Mouse (Mus musculus) hindbrain, embryonic 11.5 days (tissue): ENCODE measurements around the gene Il1rapl1. TPM values are rescaled to one million over a fixed set of nuclear protein-coding genes. Genes with fewer than 3 reads are reported as not detected.

ENCODE experiments used
- ATAC-seq: fragments of 200-750 bp; cut with Nextera tagmentation; 2 replicates; pipeline ENCODE4 v1.8.0; 2017; ENCODE audit warnings: mild to moderate bottlenecking, moderate TSS enrichment, moderate library complexity; ENCODE audit not compliant: low FRiP score
- DNase-seq: peaks from one replicate; pipeline ENCODE4 v3.0.0-alpha.2; 2015; ENCODE audit warnings: low spot score
- H3K27ac ChIP-seq: fragments of 300-500 bp; sonication (generic); 2 replicates; pipeline ENCODE4 v1.5.1; 2014; ENCODE audit warnings: mild to moderate bottlenecking, low read depth, low read length
- H3K27me3 ChIP-seq: fragments of 300-500 bp; sonication (generic); 2 replicates; pipeline ENCODE4 v1.6.1; 2014; ENCODE audit warnings: mild to moderate bottlenecking, low read length, moderate library complexity, mixed read lengths; ENCODE audit not compliant: control insufficient read depth, insufficient read depth
- H3K36me3 ChIP-seq: fragments of 300-500 bp; sonication (generic); 2 replicates; pipeline ENCODE4 v1.6.1; 2014; ENCODE audit warnings: mild to moderate bottlenecking, low read length, moderate library complexity, mixed read lengths; ENCODE audit not compliant: control insufficient read depth, insufficient read depth
- H3K4me1 ChIP-seq: fragments of 300-500 bp; sonication (generic); replicated peaks from 2 replicates; pipeline ENCODE4 v1.6.1; 2014; ENCODE audit warnings: low read length, mixed read lengths; ENCODE audit not compliant: control insufficient read depth, insufficient read depth
- H3K4me2 ChIP-seq: fragments of 300-500 bp; sonication (generic); replicated peaks from 2 replicates; pipeline ENCODE4 v1.6.1; 2014; ENCODE audit warnings: mild to moderate bottlenecking, low read depth, low read length
- H3K4me3 ChIP-seq: fragments of 300-500 bp; sonication (generic); 2 replicates; pipeline ENCODE4 v1.5.1; 2014; ENCODE audit warnings: low read depth, low read length
- H3K9ac ChIP-seq: fragments of 300-500 bp; sonication (generic); 2 replicates; pipeline ENCODE4 v1.6.1; 2014; ENCODE audit warnings: low read depth, low read length
- H3K9me3 ChIP-seq: fragments of 300-500 bp; sonication (generic); 2 replicates; pipeline ENCODE4 v1.6.1; 2016; ENCODE audit warnings: low read length; ENCODE audit not compliant: control insufficient read depth
- WGBS: fragments of 180-500 bp; shearing (Covaris S2); extraction: QIAGEN DNeasy Blood & Tissue Kit; methylation state at CpG from one replicate; pipeline ENCODE4 v1.1.7; 2014; 5-methylcytosine and 5-hydroxymethylcytosine counted together
- polyA plus RNA-seq: library from polyadenylated mRNA; unstranded; fragments of >200 nt; fragmentation: Nextera tagmentation; extraction: Ambion mirVana; gene quantifications from 2 replicates; pipeline ENCODE4 v1.2.1, GENCODE M21; 2014

Il1rapl1 gene
- polyA plus RNA-seq = 0.67 and 1.7 TPM in 2 replicates

DNA sequence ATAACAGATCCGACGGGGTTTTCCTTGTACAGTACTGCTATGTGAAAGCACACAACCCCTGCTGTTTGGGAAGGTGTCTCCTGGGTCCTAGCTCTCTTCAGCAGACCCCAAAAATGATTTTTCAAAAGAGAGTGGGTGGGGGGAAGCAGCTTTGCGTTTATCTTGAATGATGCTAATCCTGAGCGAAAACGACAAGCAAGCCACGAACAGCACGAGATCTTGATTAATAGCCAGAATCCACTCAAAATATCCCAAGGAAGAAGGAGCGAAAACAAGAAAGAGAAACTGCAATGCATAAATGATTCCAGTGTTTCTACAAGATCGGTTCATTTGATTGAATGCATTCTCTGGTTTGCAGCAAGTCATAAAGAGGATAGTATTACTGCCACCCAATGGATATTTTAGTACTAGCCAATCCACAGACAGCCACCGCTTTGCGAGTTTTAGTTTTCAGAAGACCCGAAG, at the start of gene Il1rapl1:
Gene Il1rapl1 (minus strand): TSS at position 37 of the 465 bp plus-strand sequence.
- Histone ChIP-seq H3K4me3 (peak within 1 kb of the TSS; percentile 30), H3K4me1 (no peaks in the 10 kb centered on the region), H3K36me3 (no peaks in the 10 kb centered on the region), H3K9ac (peak within 1 kb of the TSS; percentile 15; the same call in 1 of the 2 replicates), H3K9me3 (no peaks in the 10 kb centered on the region), H3K4me2 (peak within 1 kb of the TSS; percentile 35), H3K27me3 (no peaks in the 10 kb centered on the region), H3K27ac (no peak within 1 kb of the TSS)
- WGBS = 15% methylated on average over 12 of the region's 12 CpGs
- ATAC-seq = peak; percentile 49; the same call in 1 of the 2 replicates
- peak; percentile 39 for DNase-seq

DNA sequence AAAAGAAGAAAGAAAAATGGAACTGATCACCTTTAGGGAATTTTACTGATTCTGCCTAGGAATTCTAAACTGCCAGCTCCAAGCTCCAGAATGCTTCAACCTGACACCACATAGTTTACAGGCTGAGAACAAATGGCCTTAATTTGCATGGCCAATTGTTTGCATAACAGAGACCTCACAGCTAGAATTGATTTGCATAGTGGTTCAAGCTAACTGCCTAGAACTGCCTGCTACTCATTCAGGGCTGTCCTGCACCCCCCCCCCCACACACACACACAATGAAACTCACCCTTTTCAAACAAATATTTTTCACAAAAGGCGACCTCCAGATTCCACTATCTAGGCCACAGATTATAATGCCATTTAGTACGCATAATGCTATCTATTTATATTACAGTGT, 42.6 kb upstream of the Il1rapl1 start:
- Histone ChIP-seq H3K27me3 (no peaks in the 10 kb centered on the region), H3K4me1 (no peaks in the 10 kb centered on the region), H3K9ac (no peak overlapping the region), H3K27ac (no peak overlapping the region), H3K4me2 (no peak overlapping the region), H3K9me3 (no peaks in the 10 kb centered on the region), H3K4me3 (no peak overlapping the region), H3K36me3 (no peaks in the 10 kb centered on the region)
- ATAC-seq (peak; percentile 79), DNase-seq (peak; percentile 6)
- WGBS = 37% methylated on average over 2 of the region's 2 CpGs

DNA sequence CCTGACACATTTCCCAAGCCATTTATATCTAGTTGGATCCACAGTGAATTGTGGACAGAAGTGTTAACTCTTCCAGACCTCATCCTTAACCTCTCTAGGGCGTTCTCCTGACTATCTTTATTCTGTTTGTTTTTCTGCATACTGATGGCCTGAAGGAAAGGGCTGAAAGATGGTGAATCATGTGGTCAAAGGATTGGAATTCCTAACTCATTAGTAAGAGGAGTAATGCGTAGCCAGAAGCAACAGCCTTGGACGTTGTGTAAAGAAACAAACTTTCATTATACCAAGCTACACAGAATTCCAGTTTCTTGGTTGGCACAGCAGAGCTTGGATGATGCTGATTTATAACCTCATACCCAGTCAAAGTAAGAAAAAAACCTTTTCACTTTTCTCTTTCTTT, 10.2 kb upstream of the Il1rapl1 start:
- no peak for ATAC-seq
- Histone ChIP-seq H3K9me3 (no peaks in the 10 kb centered on the region), H3K4me3 (no peak overlapping the region), H3K36me3 (no peaks in the 10 kb centered on the region), H3K9ac (no peak overlapping the region), H3K4me2 (no peak overlapping the region), H3K27ac (no peak overlapping the region), H3K4me1 (no peaks in the 10 kb centered on the region), H3K27me3 (no peaks in the 10 kb centered on the region)
- 66% methylated on average over 3 of the region's 3 CpGs for WGBS
- DNase-seq = no peak

DNA sequence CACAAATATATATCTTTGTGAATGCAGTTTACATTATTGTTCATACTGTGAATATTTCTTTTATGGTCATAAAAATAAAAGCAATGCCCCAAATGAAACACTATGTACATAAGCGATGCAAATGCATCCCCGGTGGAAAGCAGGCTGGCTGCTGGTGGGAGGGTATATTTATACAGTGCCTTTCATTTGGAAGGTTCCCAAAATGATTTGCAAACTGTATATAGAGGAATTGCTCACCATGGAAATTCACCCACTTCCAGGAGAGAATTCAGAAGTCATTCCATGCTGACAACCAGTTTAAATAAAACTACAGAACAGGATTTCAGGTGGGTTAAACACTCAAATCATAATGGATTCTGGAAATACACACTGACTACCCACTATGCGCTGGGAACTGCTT, 4.6 kb upstream of the Il1rapl1 start:
- no peaks in the 10 kb centered on the region for H3K36me3 ChIP-seq
- no peak overlapping the region for H3K4me3 ChIP-seq
- no peak overlapping the region for H3K27ac ChIP-seq
- no peak overlapping the region for H3K9ac ChIP-seq
- no peaks in the 10 kb centered on the region for H3K9me3 ChIP-seq
- no peaks in the 10 kb centered on the region for H3K27me3 ChIP-seq
- H3K4me1 ChIP-seq = no peaks in the 10 kb centered on the region
- no peak for ATAC-seq
- DNase-seq = no peak
- H3K4me2 ChIP-seq = no peak overlapping the region
- WGBS = 85% methylated on average over 3 of the region's 3 CpGs

DNA sequence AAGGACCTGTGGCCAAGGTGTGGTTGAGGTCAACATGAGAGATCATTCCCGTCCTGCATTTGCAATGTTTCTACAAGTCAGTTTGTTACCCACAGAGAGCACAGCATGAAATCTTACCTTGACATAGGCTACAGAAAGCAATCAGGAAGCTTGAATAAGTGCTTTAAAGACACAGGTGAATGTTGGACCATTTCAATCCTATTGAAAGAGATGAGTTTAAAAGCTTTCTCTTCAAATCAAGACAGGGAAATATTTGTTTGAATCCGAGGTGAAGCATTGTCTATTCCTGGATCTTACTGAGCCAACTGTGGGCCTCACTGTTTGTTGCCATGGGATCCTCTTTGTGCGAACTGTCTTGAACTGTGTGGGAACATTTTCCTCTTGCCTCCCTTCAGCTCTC, 2.4 kb upstream of the Il1rapl1 start:
- Histone ChIP-seq H3K9ac (no peak overlapping the region), H3K9me3 (no peaks in the 10 kb centered on the region), H3K4me1 (no peaks in the 10 kb centered on the region), H3K27ac (no peak overlapping the region), H3K27me3 (no peaks in the 10 kb centered on the region), H3K4me2 (no peak overlapping the region), H3K4me3 (no peak overlapping the region), H3K36me3 (no peaks in the 10 kb centered on the region)
- ATAC-seq (no peak), DNase-seq (no peak)
- WGBS = 45% methylated on average over 3 of the region's 3 CpGs

DNA sequence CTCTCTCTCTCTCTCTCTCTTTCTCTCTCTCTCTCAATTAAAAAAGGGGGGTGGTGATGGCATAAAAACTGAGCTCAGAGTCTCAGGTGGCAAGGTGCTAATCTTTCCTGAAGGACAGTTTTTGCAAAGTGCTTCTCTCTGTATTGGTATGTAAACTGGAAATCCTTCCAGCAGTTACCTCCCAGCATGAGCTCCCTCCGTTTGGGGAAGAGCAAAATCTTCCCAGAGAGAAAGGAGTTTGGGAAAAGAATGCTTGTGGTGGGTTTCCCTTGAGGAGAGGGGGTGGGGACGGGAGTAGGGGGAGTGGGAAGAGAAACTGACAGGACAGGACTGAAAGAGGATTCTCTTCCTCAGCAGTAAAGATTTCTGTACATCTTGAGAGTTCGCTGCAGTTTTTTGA, 881 bp upstream of the Il1rapl1 start:
- Histone ChIP-seq H3K9me3 (no peaks in the 10 kb centered on the region), H3K4me2 (peak overlapping the region; percentile 35; the same call in 1 of the 2 replicates), H3K9ac (no peak overlapping the region), H3K4me3 (no peak overlapping the region), H3K27ac (no peak overlapping the region), H3K27me3 (no peaks in the 10 kb centered on the region), H3K4me1 (no peaks in the 10 kb centered on the region), H3K36me3 (no peaks in the 10 kb centered on the region)
- ATAC-seq (no peak), DNase-seq (no peak)
- 7% methylated on average over 3 of the region's 3 CpGs for WGBS

DNA sequence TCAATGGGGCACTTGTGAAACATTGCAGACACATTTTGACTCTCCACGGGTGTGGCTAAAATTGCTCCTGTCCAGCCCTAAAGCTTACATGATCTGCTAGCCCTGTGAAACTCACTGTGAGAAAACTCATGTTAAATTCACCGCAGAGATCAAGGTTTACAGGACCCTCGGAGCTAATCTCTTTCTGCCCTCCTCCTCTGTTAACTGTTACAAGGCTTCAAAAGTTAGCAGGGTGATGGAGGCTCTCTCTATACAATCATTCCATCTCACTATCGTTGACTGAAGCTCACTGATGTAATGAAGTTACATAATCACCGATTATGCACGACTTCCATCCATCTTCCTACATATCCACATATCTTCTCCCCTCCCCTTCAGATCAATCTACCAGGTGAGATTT, 1.9 kb downstream of the Il1rapl1 start:
- Histone ChIP-seq H3K27ac (no peak overlapping the region), H3K27me3 (no peaks in the 10 kb centered on the region), H3K4me3 (no peak overlapping the region), H3K9me3 (no peaks in the 10 kb centered on the region), H3K9ac (no peak overlapping the region), H3K4me2 (no peak overlapping the region), H3K36me3 (no peaks in the 10 kb centered on the region), H3K4me1 (no peaks in the 10 kb centered on the region)
- 54% methylated on average over 6 of the region's 6 CpGs for WGBS
- ATAC-seq (no peak), DNase-seq (no peak)

DNA sequence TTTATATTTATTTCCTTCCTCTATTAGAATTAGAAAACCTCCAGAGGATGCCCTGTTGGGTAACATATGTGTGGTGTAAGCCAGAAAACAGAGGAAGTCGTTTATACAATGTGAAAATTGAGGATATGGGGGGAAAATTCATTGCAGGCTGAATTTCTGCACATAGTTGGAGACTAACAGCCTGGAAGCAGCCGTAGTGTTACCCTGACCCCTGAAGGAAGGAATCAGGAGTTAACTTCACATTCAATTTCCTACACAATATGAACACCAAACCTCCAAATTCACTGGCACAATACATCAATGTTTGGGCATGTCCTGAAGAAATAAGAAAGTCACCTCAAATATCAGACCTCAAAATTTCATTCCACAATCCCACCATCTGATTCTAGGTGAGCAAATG, 3.2 kb downstream of the Il1rapl1 start:
- WGBS = 47% methylated on average over 2 of the region's 2 CpGs
- no peak for ATAC-seq
- Histone ChIP-seq H3K9me3 (no peaks in the 10 kb centered on the region), H3K4me2 (no peak overlapping the region), H3K36me3 (no peaks in the 10 kb centered on the region), H3K27ac (no peak overlapping the region), H3K27me3 (no peaks in the 10 kb centered on the region), H3K4me3 (no peak overlapping the region), H3K9ac (no peak overlapping the region), H3K4me1 (no peaks in the 10 kb centered on the region)
- no peak for DNase-seq

DNA sequence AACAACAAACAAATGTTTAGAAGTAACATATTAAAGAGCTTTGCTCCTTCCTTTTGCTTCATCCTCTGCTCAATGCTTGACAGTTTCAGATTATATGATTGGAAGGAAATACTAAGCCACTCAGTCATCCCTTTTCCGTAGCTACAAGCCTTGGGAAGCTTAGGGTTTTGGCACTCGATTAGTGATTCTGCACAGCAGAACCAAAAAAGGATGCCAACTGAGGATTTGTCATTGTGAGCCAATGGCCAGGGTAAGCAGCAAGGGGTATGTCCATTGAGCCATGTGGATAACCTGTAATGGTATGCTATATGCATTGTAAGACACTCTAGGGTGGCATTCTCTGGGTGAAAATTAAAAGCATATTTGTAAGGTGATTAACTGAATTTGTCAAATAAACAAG, 5.7 kb downstream of the Il1rapl1 start:
- H3K4me3 ChIP-seq = no peak overlapping the region
- H3K9me3 ChIP-seq = no peaks in the 10 kb centered on the region
- ATAC-seq (no peak), DNase-seq (no peak)
- H3K4me2 ChIP-seq = no peak overlapping the region
- no peak overlapping the region for H3K27ac ChIP-seq
- H3K36me3 ChIP-seq = no peaks in the 10 kb centered on the region
- 85% methylated on average over 2 of the region's 2 CpGs for WGBS
- no peaks in the 10 kb centered on the region for H3K4me1 ChIP-seq
- H3K9ac ChIP-seq = no peak overlapping the region
- no peaks in the 10 kb centered on the region for H3K27me3 ChIP-seq
